Mouse (Mus musculus) yolk sac, embryonic 10.5 days (tissue): ENCODE measurements around the gene Nmt1.
A peak's percentile ranks its signal among the peaks of the same experiment; 100 is the strongest.

Source experiments
- DNase-seq: peaks from one replicate; pipeline ENCODE4 v3.0.0-alpha.2; 2017; ENCODE audit warnings: low spot score

Nmt1 gene

DNA sequence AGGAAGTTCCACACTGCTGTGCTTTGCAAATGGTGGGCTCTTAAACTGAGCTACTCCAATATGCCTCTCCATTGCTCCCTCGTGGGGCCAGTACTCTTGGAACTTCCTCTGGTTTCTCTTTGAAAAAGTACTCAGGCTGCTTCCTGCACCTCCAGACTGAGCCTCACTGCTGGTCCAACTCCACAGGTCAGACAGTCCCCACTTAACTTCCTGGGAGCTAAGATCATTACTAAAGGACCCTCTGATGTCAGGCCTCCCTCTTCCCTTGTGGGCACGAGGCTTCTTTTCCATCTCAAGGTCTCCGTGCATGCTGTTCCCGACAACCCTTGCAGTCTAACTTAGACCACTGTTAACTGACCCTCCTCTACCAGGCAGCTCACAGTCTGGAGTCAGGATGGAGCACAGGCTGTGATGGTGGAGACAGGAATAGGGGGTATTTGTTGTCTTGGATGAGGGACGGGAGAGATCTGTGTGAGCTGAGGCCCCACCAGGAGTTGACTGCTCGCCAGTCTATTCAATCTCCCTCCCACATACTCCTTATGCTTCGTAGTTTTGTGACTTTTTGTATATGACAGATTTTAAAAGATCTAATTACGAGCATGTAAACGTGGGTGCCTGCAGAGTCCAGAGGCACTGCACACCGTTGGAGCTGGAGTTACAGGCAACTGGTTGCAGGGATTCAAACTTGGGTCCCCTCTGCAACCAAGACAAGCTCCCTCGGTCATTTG is 22.6 kb upstream of the Nmt1 start:
- no peak for DNase-seq

DNA sequence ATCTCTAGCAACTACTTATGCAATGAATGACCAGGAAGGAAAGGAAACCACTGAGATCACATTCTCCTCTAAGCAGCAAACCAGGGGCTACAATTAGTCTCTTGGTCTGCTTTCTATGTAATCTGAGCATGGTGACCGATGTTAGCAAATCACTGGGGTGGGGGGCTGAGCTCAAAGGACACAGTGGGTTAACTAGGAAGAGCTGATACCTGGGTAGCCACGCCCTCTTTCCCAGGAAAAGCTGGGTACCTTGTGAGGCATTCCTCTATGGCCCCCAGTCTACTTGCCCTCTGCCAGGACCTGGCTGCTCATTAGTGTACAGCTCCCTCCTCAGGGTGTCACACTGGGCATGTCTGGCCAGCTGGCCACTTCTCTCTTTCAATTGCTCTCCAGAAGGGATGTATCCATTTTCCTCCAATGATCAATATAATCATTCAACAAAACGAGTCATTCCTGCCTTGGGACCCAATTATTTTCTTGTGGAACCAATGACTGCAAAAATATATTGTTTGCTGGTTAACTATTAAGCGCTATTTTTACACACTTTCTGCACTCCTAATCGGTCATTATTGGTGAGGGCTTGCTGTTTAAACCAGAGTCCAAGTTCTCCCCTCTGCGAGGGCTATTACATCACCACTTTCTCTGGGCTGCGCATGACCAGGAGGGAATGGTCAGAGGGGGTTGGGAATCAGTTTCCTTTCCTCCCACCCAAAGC is 21.5 kb upstream of the Nmt1 start:
- no peak for DNase-seq

GRCm38 (mm10) chr11:103007001-103007340 is 21.0 kb upstream of the Nmt1 start:
- DNase-seq, result no peak

GRCm38 (mm10) chr11:103008558-103008957 is 19.4 kb upstream of the Nmt1 start:
- no peak for DNase-seq

GRCm38 (mm10) chr11:103009208-103009607 is 18.8 kb upstream of the Nmt1 start:
- no peak for DNase-seq

GRCm38 (mm10) chr11:103010454-103011205 is 17.4 kb upstream of the Nmt1 start:
- no peak for DNase-seq

- no peak for DNase-seq
These were observed 16.8 kb upstream of the Nmt1 start for GRCm38 (mm10) chr11:103011206-103011497.

- peak; percentile 28 for DNase-seq
These were observed 11.8 kb upstream of the Nmt1 start for GRCm38 (mm10) chr11:103015881-103016825.

- peak; percentile 94 for DNase-seq
These were observed 11.1 kb upstream of the Nmt1 start for GRCm38 (mm10) chr11:103016930-103017329.

- DNase-seq, result no peak
These were observed 10.3 kb upstream of the Nmt1 start for GRCm38 (mm10) chr11:103017661-103018060.

DNA sequence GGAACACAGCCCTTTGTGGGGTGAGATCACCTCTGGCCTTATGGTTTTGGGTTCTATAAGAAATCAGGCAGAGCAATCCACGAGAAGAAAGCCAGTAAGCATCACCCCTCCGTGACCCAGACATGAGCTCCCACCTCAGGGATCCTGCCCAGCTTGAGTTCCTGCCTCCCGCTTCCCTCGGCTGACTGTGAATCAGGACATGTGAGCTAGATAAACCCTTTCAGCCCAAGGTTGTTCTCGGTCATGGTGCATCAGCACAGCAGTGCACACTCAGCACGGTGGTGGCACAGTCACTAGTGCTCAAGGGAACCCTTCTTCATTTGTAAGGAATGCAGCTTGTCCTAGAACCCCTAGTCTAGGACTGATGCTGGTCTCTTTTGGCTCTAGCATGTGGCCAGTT is 9.1 kb upstream of the Nmt1 start:
- no peak for DNase-seq

DNA sequence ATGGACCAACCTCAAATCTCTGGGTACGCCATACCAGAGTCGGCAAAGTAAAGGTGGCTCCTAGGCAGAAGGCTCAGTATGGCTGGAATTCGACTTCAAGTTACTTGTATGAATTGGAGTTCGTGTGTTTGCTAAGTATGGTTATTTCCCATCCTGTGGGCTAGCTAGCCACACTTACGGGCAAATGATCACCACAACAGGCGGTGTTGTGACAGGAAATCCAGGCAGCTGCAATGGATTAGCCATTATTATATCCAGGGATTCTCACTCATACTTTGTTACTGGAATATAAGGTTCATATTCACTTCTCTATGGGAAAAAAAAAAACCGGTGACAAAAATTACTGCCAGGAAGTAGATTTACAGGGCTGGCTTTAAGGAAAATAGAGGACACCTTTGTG is 8.7 kb upstream of the Nmt1 start:
- no peak for DNase-seq

- DNase-seq, result no peak
These were observed 7.2 kb upstream of the Nmt1 start for GRCm38 (mm10) chr11:103020713-103021335.

DNA sequence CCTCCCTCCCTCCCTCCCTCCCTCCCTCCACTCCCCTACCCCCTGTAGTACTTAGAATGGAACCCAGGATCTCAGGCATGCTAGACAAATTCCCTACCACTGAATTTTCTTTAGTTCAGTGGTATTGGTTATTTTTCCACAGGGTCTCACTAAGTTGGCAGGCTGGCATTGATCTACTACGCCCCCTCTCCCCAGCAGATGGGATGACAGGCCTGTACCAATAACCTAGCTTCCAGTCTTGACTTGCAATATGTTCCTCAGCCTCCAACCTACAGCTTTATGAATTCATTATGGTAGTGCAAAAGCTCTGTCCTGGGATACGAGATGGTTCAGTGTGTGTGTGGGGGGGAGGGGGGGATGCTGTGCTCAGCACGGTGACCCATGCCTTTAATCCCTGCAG is 4.0 kb upstream of the Nmt1 start:
- no peak for DNase-seq

DNA sequence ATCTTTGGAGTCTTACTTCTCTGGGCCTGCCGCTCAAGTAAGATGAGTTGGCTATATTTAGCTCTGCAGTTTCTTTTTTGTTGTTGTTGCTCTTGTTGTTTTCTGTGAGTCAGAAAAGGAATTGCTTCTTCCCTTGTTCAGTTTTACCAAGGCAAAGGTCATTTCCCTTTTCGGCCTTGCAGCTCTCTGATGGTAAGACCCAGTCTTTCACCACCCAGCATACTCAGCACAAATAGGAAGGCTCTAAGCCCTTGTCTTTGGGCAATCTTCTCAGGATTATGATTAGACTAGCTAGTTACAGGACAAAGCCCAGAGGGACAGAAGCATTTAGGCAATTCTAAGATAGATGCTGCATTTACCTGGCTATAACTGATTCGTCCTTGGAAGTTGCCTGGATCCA is 1.1 kb upstream of the Nmt1 start:
- peak; percentile 35 for DNase-seq

DNA sequence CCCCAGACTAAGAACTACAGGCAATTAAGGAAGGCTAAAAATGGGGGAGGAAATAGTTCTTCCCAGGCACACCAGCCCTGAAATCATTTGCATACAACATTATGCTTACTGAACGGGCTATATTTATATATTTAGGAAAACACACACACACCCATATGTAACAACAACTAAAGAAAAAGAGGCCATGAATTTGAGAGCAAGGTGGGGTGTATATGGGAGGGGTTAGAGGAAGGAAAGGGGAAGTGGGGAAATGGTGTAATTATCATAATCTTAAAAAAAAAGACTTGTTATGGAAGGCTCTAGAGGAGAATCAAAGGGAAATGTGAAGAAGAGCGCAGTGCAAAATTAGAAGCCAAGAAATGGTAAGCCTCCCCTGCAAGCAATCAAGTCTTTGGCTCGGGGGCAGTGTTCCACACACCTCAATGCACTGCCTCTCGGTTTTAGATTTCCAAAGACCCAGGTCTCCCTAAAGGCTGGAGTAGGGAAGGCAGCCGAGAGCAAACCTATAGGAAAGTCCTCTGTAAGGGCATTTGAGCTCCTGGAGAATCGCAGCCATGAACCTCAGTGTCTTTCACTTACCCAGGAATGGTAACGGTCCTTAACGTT is 317 bp upstream of the Nmt1 start:
- DNase-seq, result no peak

GRCm38 (mm10) chr11:103033030-103033429 is 5.0 kb downstream of the Nmt1 start:
- DNase-seq, result no peak

GRCm38 (mm10) chr11:103035007-103035406 is 7.0 kb downstream of the Nmt1 start:
- no peak for DNase-seq

GRCm38 (mm10) chr11:103036881-103037465 is 9.0 kb downstream of the Nmt1 start:
- DNase-seq, result no peak

- DNase-seq, result no peak
These were observed 10.0 kb downstream of the Nmt1 start for GRCm38 (mm10) chr11:103038037-103038436.

GRCm38 (mm10) chr11:103042828-103043227 is 14.8 kb downstream of the Nmt1 start:
- no peak for DNase-seq
